Mouse (Mus musculus) intestine, embryonic 16.5 days (tissue): ENCODE measurements around the gene Lmod2. TPM values are rescaled to one million over a fixed set of nuclear protein-coding genes. Genes with fewer than 3 reads are reported as not detected.

Experiments used
- ATAC-seq: fragments of 200-750 bp; cut with Nextera tagmentation; 2 replicates; pipeline ENCODE4 v1.8.0; 2017; ENCODE audit warnings: moderate TSS enrichment, moderate library complexity
- H3K27ac ChIP-seq: fragments of 300-500 bp; sonication (generic); 2 replicates; pipeline ENCODE4 v1.5.1; 2014; ENCODE audit warnings: mild to moderate bottlenecking, low read length
- H3K27me3 ChIP-seq: fragments of 300-500 bp; sonication (generic); replicated peaks from 2 replicates; pipeline ENCODE4 v1.6.1; 2014; ENCODE audit warnings: low read length, control low read depth, mixed read lengths; ENCODE audit not compliant: control insufficient read depth, insufficient read depth
- H3K36me3 ChIP-seq: fragments of 300-500 bp; sonication (generic); 2 replicates; pipeline ENCODE4 v1.6.1; 2014; ENCODE audit warnings: low read length, control low read depth; ENCODE audit not compliant: control insufficient read depth, insufficient read depth
- H3K4me1 ChIP-seq: fragments of 300-500 bp; sonication (generic); 2 replicates; pipeline ENCODE4 v1.6.1; 2014; ENCODE audit warnings: low read length, control low read depth, mixed read lengths; ENCODE audit not compliant: control insufficient read depth, insufficient read depth
- H3K4me2 ChIP-seq: fragments of 300-500 bp; sonication (generic); 2 replicates; pipeline ENCODE4 v1.6.1; 2014; ENCODE audit warnings: low read depth, low read length, control low read depth
- H3K4me3 ChIP-seq: fragments of 300-500 bp; sonication (generic); 2 replicates; pipeline ENCODE4 v1.5.1; 2014; ENCODE audit warnings: mild to moderate bottlenecking, low read length
- H3K9ac ChIP-seq: fragments of 300-500 bp; sonication (generic); 2 replicates; pipeline ENCODE4 v1.6.1; 2014; ENCODE audit warnings: low read depth, low read length
- H3K9me3 ChIP-seq: fragments of 300-500 bp; sonication (generic); 2 replicates; pipeline ENCODE4 v1.6.1; 2016; ENCODE audit warnings: low read length, control low read depth; ENCODE audit not compliant: control insufficient read depth
- WGBS: fragments of 180-500 bp; shearing (Covaris S2); extraction: QIAGEN DNeasy Blood & Tissue Kit; methylation state at CpG from one replicate; pipeline ENCODE4 v1.1.7; 2014; 5-methylcytosine and 5-hydroxymethylcytosine counted together
- polyA plus RNA-seq: library from polyadenylated mRNA; unstranded; fragments of >200 nt; fragmentation: Nextera tagmentation; extraction: Ambion mirVana; gene quantifications from 2 replicates; pipeline ENCODE4 v1.2.1, GENCODE M21; 2015

Lmod2 gene
- polyA plus RNA-seq, 1 experiment from 2014 or later: not detected

GRCm38 (mm10) chr6:24608129-24608528 lies 10.6 kb downstream of the Lmod2 start:
- no peak overlapping the region for H3K4me2 ChIP-seq
- no peak for ATAC-seq
- no peaks in the 10 kb centered on the region for H3K9me3 ChIP-seq
- no peaks in the 10 kb centered on the region for H3K27me3 ChIP-seq
- no peaks in the 10 kb centered on the region for H3K36me3 ChIP-seq
- WGBS: 73% methylated on average over 4 of the region's 4 CpGs
- no peak overlapping the region for H3K4me3 ChIP-seq
- H3K9ac ChIP-seq: no peak overlapping the region
- no peak overlapping the region for H3K27ac ChIP-seq
- no peaks in the 10 kb centered on the region for H3K4me1 ChIP-seq

- no peak overlapping the region for H3K27ac ChIP-seq
- H3K9ac ChIP-seq: no peak overlapping the region
- H3K27me3 ChIP-seq: no peaks in the 10 kb centered on the region
- no peaks in the 10 kb centered on the region for H3K36me3 ChIP-seq
- no peak overlapping the region for H3K4me2 ChIP-seq
- no peaks in the 10 kb centered on the region for H3K9me3 ChIP-seq
- H3K4me1 ChIP-seq: no peaks in the 10 kb centered on the region
- no peak overlapping the region for H3K4me3 ChIP-seq
- WGBS: 83% methylated on average over 3 of the region's 3 CpGs
- ATAC-seq: no peak
Observed at GRCm38 (mm10) chr6:24608682-24609081, 11.1 kb downstream of the Lmod2 start.

- no peaks in the 10 kb centered on the region for H3K27me3 ChIP-seq
- ATAC-seq: no peak
- no peaks in the 10 kb centered on the region for H3K36me3 ChIP-seq
- no peak overlapping the region for H3K4me2 ChIP-seq
- H3K4me1 ChIP-seq: no peaks in the 10 kb centered on the region
- 57% methylated on average over 4 of the region's 4 CpGs for WGBS
- no peaks in the 10 kb centered on the region for H3K9me3 ChIP-seq
- H3K27ac ChIP-seq: no peak overlapping the region
- H3K9ac ChIP-seq: no peak overlapping the region
- H3K4me3 ChIP-seq: no peak overlapping the region
Observed at GRCm38 (mm10) chr6:24609531-24609930, 12.0 kb downstream of the Lmod2 start.

- 91% methylated on average over 4 of the region's 4 CpGs for WGBS
- no peak overlapping the region for H3K27ac ChIP-seq
Observed at GRCm38 (mm10) chr6:24610358-24610757, 12.8 kb downstream of the Lmod2 start.

GRCm38 (mm10) chr6:24612074-24612755 lies 14.7 kb downstream of the Lmod2 start:
- ATAC-seq: no peak
- Histone ChIP-seq H3K4me3 (no peak overlapping the region), H3K9ac (no peak overlapping the region), H3K4me1 (no peaks in the 10 kb centered on the region), H3K4me2 (no peak overlapping the region), H3K27me3 (no peaks in the 10 kb centered on the region), H3K27ac (no peak overlapping the region), H3K36me3 (0 out of 2 replicates have a peak, but pooled peaks cover 2% of the 10 kb centered on the region), H3K9me3 (no peaks in the 10 kb centered on the region)
- WGBS: 85% methylated on average over 7 of the region's 7 CpGs

More at GRCm38 (mm10) chr6:24610358-24610757, 12.8 kb downstream of the Lmod2 start:
- no peaks in the 10 kb centered on the region for H3K9me3 ChIP-seq
- H3K4me2 ChIP-seq: no peak overlapping the region
- no peak overlapping the region for H3K4me3 ChIP-seq
- H3K36me3 ChIP-seq: 0 out of 2 replicates have a peak, but pooled peaks cover 2% of the 10 kb centered on the region
- no peak for ATAC-seq
- no peaks in the 10 kb centered on the region for H3K27me3 ChIP-seq
- H3K9ac ChIP-seq: no peak overlapping the region
- H3K4me1 ChIP-seq: no peaks in the 10 kb centered on the region

GRCm38 (mm10) chr6:24613346-24613745 lies 15.8 kb downstream of the Lmod2 start:
- no peaks in the 10 kb centered on the region for H3K27me3 ChIP-seq
- H3K36me3 ChIP-seq: 0 out of 2 replicates have a peak, but pooled peaks cover 2% of the 10 kb centered on the region
- H3K27ac ChIP-seq: no peak overlapping the region
- no peak for ATAC-seq
- WGBS: 95% methylated on average over 6 of the region's 6 CpGs
- H3K9me3 ChIP-seq: no peaks in the 10 kb centered on the region
- no peak overlapping the region for H3K4me2 ChIP-seq
- no peak overlapping the region for H3K9ac ChIP-seq
- no peaks in the 10 kb centered on the region for H3K4me1 ChIP-seq
- no peak overlapping the region for H3K4me3 ChIP-seq

DNA sequence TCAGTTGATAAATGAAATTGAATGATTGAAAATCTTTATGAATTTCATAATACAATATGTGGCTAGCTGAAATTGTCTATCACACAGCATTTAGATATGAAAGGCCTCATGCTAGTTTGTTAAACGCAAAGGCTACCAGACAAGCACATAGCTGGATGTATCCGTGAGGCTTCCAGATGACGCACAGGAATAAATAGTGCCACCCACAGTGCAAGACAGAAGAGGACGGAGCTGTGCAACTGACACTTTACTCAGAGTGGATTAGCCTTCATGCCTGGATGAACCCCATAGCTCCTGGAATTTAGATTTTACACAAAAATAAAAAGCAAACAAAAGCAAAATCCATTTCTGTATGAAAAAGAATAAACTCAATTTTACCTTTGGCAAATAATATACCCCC lies 16.4 kb downstream of the Lmod2 start:
- no peaks in the 10 kb centered on the region for H3K9me3 ChIP-seq
- no peaks in the 10 kb centered on the region for H3K27me3 ChIP-seq
- 0 out of 2 replicates have a peak, but pooled peaks cover 2% of the 10 kb centered on the region for H3K36me3 ChIP-seq
- no peak for ATAC-seq
- no peak overlapping the region for H3K27ac ChIP-seq
- H3K4me1 ChIP-seq: no peaks in the 10 kb centered on the region
- H3K4me3 ChIP-seq: no peak overlapping the region
- H3K4me2 ChIP-seq: no peak overlapping the region
- H3K9ac ChIP-seq: no peak overlapping the region
- WGBS: 90% methylated on average over 4 of the region's 4 CpGs

DNA sequence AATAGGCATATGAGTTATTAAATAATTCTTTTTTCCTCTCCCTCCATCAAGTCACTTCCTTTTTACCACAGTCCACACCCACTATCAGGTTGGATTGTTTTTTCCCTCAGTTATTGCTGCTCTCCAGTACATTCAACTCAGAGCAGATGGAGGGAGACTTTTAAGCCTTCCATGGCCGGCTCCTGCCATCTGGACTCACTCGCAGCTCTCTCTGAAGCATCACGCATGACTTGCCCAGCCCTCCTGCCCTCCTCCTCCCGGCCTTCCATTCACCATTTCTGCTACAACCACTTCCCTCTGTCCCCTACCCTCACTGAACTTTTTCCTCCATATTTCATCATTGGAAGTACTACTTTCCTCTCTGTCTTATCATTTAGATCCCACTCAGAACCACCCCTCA lies 19.2 kb downstream of the Lmod2 start:
- H3K36me3 ChIP-seq: peaks cover 4% of the 10 kb centered on the region; the same call in 1 of the 2 replicates
- WGBS: 74% methylated on average over 4 of the region's 4 CpGs
- no peak for ATAC-seq

GRCm38 (mm10) chr6:24619285-24620045 lies 21.9 kb downstream of the Lmod2 start:
- H3K27me3 ChIP-seq: no peaks in the 10 kb centered on the region
- no peak overlapping the region for H3K27ac ChIP-seq
- ATAC-seq: no peak
- H3K9ac ChIP-seq: no peak overlapping the region
- 67% methylated on average over 6 of the region's 6 CpGs for WGBS
- H3K4me3 ChIP-seq: no peak overlapping the region
- peaks cover 4% of the 10 kb centered on the region; the same call in 1 of the 2 replicates for H3K36me3 ChIP-seq
- no peak overlapping the region for H3K4me2 ChIP-seq
- H3K9me3 ChIP-seq: no peaks in the 10 kb centered on the region
- H3K4me1 ChIP-seq: no peaks in the 10 kb centered on the region

More for the DNA sequence above, 19.2 kb downstream of the Lmod2 start:
- Histone ChIP-seq H3K4me3 (no peak overlapping the region), H3K27ac (no peak overlapping the region), H3K4me1 (no peaks in the 10 kb centered on the region), H3K27me3 (no peaks in the 10 kb centered on the region), H3K9ac (no peak overlapping the region), H3K4me2 (no peak overlapping the region), H3K9me3 (no peaks in the 10 kb centered on the region)
